Mouse (Mus musculus) testis, postnatal 10 days (tissue): ENCODE data around the gene 4930404N11Rik.

Experiments
- DNase-seq: peaks from one replicate; pipeline ENCODE4 v3.0.0; 2021; ENCODE audit warnings: low spot score

Gene 4930404N11Rik

GRCm38 (mm10) chr10:81354738-81355477 is 10.7 kb downstream of the 4930404N11Rik start:
- DNase-seq = no peak

- no peak for DNase-seq
Measured at GRCm38 (mm10) chr10:81351678-81352291, 13.8 kb downstream of the 4930404N11Rik start.

GRCm38 (mm10) chr10:81350351-81351063 is 15.1 kb downstream of the 4930404N11Rik start, which contains the start of gene Hmg20b:
Hmg20b (minus strand) TSS chr10:81350480.
- DNase-seq = peak; percentile 99

GRCm38 (mm10) chr10:81349961-81350350 is 15.7 kb downstream of the 4930404N11Rik start:
- DNase-seq = no peak

- peak; percentile 74 for DNase-seq
Measured at GRCm38 (mm10) chr10:81349146-81349545, 16.5 kb downstream of the 4930404N11Rik start.

GRCm38 (mm10) chr10:81346453-81347067 is 19.1 kb downstream of the 4930404N11Rik start:
- peak; percentile 91 for DNase-seq

GRCm38 (mm10) chr10:81345162-81345534 is 20.5 kb downstream of the 4930404N11Rik start:
- DNase-seq = no peak

GRCm38 (mm10) chr10:81344421-81345161 is 21.0 kb downstream of the 4930404N11Rik start:
- DNase-seq = peak; percentile 90

GRCm38 (mm10) chr10:81342686-81343505 is 22.7 kb downstream of the 4930404N11Rik start, which contains the start of gene Gipc3:
Gipc3 (minus strand) TSS chr10:81343266.
- no peak for DNase-seq

GRCm38 (mm10) chr10:81341333-81341949 is 24.2 kb downstream of the 4930404N11Rik start:
- peak; percentile 92 for DNase-seq

GRCm38 (mm10) chr10:81340551-81341332 is 24.9 kb downstream of the 4930404N11Rik start:
- peak; percentile 60 for DNase-seq

- no peak for DNase-seq
Measured at GRCm38 (mm10) chr10:81336558-81336957, 29.1 kb downstream of the 4930404N11Rik start.

GRCm38 (mm10) chr10:81335393-81336340 is 29.9 kb downstream of the 4930404N11Rik start:
- no peak for DNase-seq

GRCm38 (mm10) chr10:81334324-81334723 is 31.3 kb downstream of the 4930404N11Rik start:
- DNase-seq = no peak

GRCm38 (mm10) chr10:81332277-81332676 is 33.3 kb downstream of the 4930404N11Rik start:
- DNase-seq = no peak

GRCm38 (mm10) chr10:81330007-81330406 is 35.6 kb downstream of the 4930404N11Rik start:
- peak; percentile 71 for DNase-seq

GRCm38 (mm10) chr10:81329194-81329975 is 36.2 kb downstream of the 4930404N11Rik start:
- peak; percentile 77 for DNase-seq
